Mouse (Mus musculus) bone marrow, adult 2 months (tissue): ENCODE results near the gene Rab20. TPM values are rescaled to one million over a fixed set of nuclear protein-coding genes. Genes with fewer than 3 reads are reported as not detected.

ENCODE experiments used
- H3K27ac ChIP-seq: fragments of 200-500 bp; 2 replicates; pipeline ENCODE4 v1.5.1; 2012; ENCODE audit warnings: low read depth, mild to moderate bottlenecking, control low read depth, inconsistent platforms, low read length; ENCODE audit not compliant: control insufficient read depth, poor library complexity, insufficient read depth
- H3K4me1 ChIP-seq: fragments of 200-500 bp; 2 replicates; pipeline ENCODE4 v1.6.1; 2011; ENCODE audit warnings: low read length; ENCODE audit not compliant: control insufficient read depth, insufficient read depth
- H3K4me3 ChIP-seq: fragments of 200-500 bp; replicated peaks from 2 replicates; pipeline ENCODE3; 2011; ENCODE audit warnings: mild to moderate bottlenecking, low read depth, low read length, control low read depth; ENCODE audit not compliant: control insufficient read depth
- CTCF ChIP-seq: fragments of 200-500 bp; IDR thresholded peaks from 2 replicates; pipeline ENCODE4 v1.5.1; 2011; ENCODE audit warnings: low read length, control low read depth; ENCODE audit not compliant: control insufficient read depth, insufficient read depth
- POLR2A ChIP-seq: fragments of 200-500 bp; IDR thresholded peaks from 2 replicates; pipeline ENCODE4 v1.6.1; 2011; ENCODE audit warnings: low read depth, mild to moderate bottlenecking, control low read depth, low read length, borderline replicate concordance; ENCODE audit not compliant: control insufficient read depth
- WGBS: fragments of 180-500 bp; shearing (Covaris S2); methylation state at CpG from one replicate; pipeline ENCODE4 v1.1.7; 2018; 5-methylcytosine and 5-hydroxymethylcytosine counted together
- polyA plus RNA-seq: library from polyadenylated mRNA; stranded (reverse); fragments of >200 nt; gene quantifications from 2 replicates; pipeline ENCODE4 v1.2.4, GENCODE M21; 2011; ENCODE audit warnings: low replicate concordance; ENCODE audit not compliant: missing spikeins, insufficient read depth, insufficient read length

The Rab20 gene
- polyA plus RNA-seq, 1 experiment: 6.2 TPM

GRCm38 (mm10) chr8:11452559-11452958 is 26.0 kb downstream of the Rab20 start:
- peaks cover 10% of the 10 kb centered on the region for H3K4me1 ChIP-seq
- TF ChIP-seq CTCF: no peak
- no peak for TF ChIP-seq POLR2A
- H3K27ac ChIP-seq: peak overlapping the region; percentile 84

GRCm38 (mm10) chr8:11452152-11452551 is 26.4 kb downstream of the Rab20 start:
- no peak overlapping the region for H3K4me3 ChIP-seq
- WGBS: 67% methylated on average over 1 of the region's 1 CpGs
- H3K4me1 ChIP-seq: peaks cover 10% of the 10 kb centered on the region
- no peak for TF ChIP-seq CTCF
- no peak for TF ChIP-seq POLR2A
- peak overlapping the region; percentile 61; the same call in 1 of the 2 replicates for H3K27ac ChIP-seq

More at GRCm38 (mm10) chr8:11452559-11452958, 26.0 kb downstream of the Rab20 start:
- WGBS: 0% methylated on average over 3 of the region's 3 CpGs
- no peak overlapping the region for H3K4me3 ChIP-seq

GRCm38 (mm10) chr8:11450184-11451113 is 28.1 kb downstream of the Rab20 start:
- WGBS: 32% methylated on average over 8 of the region's 8 CpGs
- no peak overlapping the region for H3K27ac ChIP-seq
- H3K4me1 ChIP-seq: peaks cover 10% of the 10 kb centered on the region
- TF ChIP-seq POLR2A (no peak), CTCF (peak; percentile 44)
- no peak overlapping the region for H3K4me3 ChIP-seq

GRCm38 (mm10) chr8:11447910-11448570 is 30.5 kb downstream of the Rab20 start:
- 89% methylated on average over 23 of the region's 23 CpGs for WGBS
- TF ChIP-seq CTCF: no peak
- no peak for TF ChIP-seq POLR2A
- H3K27ac ChIP-seq: no peak overlapping the region
- peaks cover 10% of the 10 kb centered on the region for H3K4me1 ChIP-seq
- H3K4me3 ChIP-seq: no peak overlapping the region

- Histone ChIP-seq H3K4me1 (no peaks in the 10 kb centered on the region), H3K27ac (no peak overlapping the region), H3K4me3 (no peak overlapping the region)
- 85% methylated on average over 13 of the region's 13 CpGs for WGBS
- TF ChIP-seq CTCF (no peak), POLR2A (no peak)
Measured at GRCm38 (mm10) chr8:11445790-11446189, 32.7 kb downstream of the Rab20 start.

- H3K27ac ChIP-seq: no peak overlapping the region
Measured at GRCm38 (mm10) chr8:11444216-11444615, 34.3 kb downstream of the Rab20 start.

GRCm38 (mm10) chr8:11443611-11444010 is 34.9 kb downstream of the Rab20 start:
- TF ChIP-seq POLR2A (no peak), CTCF (no peak)
- 76% methylated on average over 9 of the region's 9 CpGs for WGBS
- no peak overlapping the region for H3K4me3 ChIP-seq
- no peaks in the 10 kb centered on the region for H3K4me1 ChIP-seq
- no peak overlapping the region for H3K27ac ChIP-seq

More at GRCm38 (mm10) chr8:11444216-11444615, 34.3 kb downstream of the Rab20 start:
- Histone ChIP-seq H3K4me3 (no peak overlapping the region), H3K4me1 (no peaks in the 10 kb centered on the region)
- TF ChIP-seq CTCF (no peak), POLR2A (no peak)
- 67% methylated on average over 7 of the region's 7 CpGs for WGBS

GRCm38 (mm10) chr8:11441291-11441690 is 37.2 kb downstream of the Rab20 start:
- 83% methylated on average over 6 of the region's 6 CpGs for WGBS
- H3K27ac ChIP-seq: no peak overlapping the region
- no peaks in the 10 kb centered on the region for H3K4me1 ChIP-seq
- TF ChIP-seq POLR2A: no peak
- TF ChIP-seq CTCF: no peak
- H3K4me3 ChIP-seq: no peak overlapping the region
